Mouse (Mus musculus) brain, embryonic 14.5 days (tissue): ENCODE results near the gene Cga.

Experiments used
- CTCF ChIP-seq: fragments of 200-500 bp; IDR thresholded peaks from 2 replicates; pipeline ENCODE4 v1.5.1; 2012; ENCODE audit warnings: inconsistent platforms, mild to moderate bottlenecking, moderate library complexity, borderline replicate concordance; ENCODE audit not compliant: insufficient read depth, insufficient read length; ENCODE audit errors: extremely low read depth
- POLR2A ChIP-seq: fragments of 200-500 bp; IDR thresholded peaks from 2 replicates; pipeline ENCODE4 v1.6.1; 2012; ENCODE audit warnings: mild to moderate bottlenecking, inconsistent platforms, borderline replicate concordance; ENCODE audit not compliant: poor library complexity, insufficient read depth, insufficient read length, severe bottlenecking; ENCODE audit errors: extremely low read depth

DNA sequence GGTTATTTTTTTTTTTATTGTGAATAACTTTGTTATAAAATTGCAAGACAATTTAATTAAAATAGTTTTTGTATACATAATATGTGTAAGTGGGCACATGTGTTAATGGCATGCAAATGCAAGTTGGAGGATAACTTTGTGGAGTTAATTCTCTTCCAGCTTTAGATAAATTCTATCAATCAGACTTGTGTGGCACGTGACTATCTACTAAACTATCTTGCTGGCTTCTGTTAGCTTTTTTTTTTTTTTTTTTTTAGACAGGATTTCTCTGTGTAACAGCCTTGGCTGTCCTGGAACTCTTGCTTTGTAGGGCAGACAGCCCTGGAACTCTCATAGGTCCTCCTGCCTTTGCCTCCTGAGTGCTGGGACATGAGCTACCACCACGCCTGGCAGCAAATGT is 4.9 kb downstream of the Cga start:
- no peak for TF ChIP-seq CTCF
- TF ChIP-seq POLR2A: no peak
